Mouse (Mus musculus): ENCODE measurements around the gene Cyp39a1. TPM values are rescaled to one million over a fixed set of nuclear protein-coding genes. Genes with fewer than 3 reads are reported as not detected.

Cyp39a1 gene
- polyA plus RNA-seq, 1 experiment from 2014 or later: 23.3 TPM

DNA sequence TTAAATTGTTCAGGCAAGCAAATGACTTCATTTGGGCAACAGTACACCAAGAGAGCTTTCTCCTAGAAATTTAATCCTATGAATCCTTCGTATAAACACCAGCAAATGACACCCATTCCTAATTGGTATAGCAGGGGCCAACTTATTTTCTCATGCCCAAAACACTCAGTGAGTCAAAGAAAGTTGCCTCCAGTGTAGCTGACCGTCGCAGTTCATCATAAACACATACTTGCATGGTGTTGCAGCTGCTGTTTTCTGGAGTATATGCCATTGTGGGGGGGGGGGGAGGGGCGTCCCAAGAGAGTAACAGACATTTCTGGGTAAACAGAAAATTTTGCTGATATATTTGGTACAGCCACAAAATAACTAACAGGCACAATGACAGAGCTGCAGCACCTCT, 67.0 kb downstream of the Cyp39a1 start:
- H3K9me3 ChIP-seq: no peaks in the 10 kb centered on the region
- H3K36me3 ChIP-seq: no peaks in the 10 kb centered on the region; the same call in 1 of the 2 replicates
- no peak overlapping the region for H3K27ac ChIP-seq
- no peak overlapping the region for H3K9ac ChIP-seq
- no peak overlapping the region for H3K4me2 ChIP-seq (replicated peaks)
- no peak for ATAC-seq (ENCODE audit: low FRiP score, low read depth)
- no peaks in the 10 kb centered on the region for H3K27me3 ChIP-seq (replicated peaks)
- H3K4me3 ChIP-seq: no peak overlapping the region
- 87% methylated on average over 4 of the region's 4 CpGs for WGBS
- H3K4me1 ChIP-seq: no peaks in the 10 kb centered on the region

DNA sequence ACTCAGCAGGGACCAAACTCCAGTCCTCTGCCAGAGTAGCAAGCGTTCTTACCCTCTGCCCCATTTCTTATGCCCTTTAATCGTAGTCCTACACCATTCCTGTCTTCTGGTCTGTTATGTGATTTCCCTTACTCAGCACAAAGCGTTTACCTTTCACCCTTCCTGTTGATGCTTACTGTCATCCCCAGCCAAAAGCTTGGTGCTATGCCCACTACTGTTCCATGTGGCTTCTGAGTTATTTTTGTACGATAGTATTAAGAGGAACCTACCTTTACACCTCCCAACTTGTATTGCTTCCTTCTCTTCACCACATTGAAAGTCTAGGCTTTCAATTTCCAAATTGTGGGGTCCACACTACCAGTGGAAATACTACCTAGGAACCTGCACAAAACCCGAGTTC, 76.7 kb downstream of the Cyp39a1 start:
- H3K4me1 ChIP-seq: no peaks in the 10 kb centered on the region
- H3K9me3 ChIP-seq: peaks cover 7% of the 10 kb centered on the region; the same call in 1 of the 2 replicates

GRCm38 (mm10) chr17:43744425-43744824, 77.2 kb downstream of the Cyp39a1 start:
- H3K9ac ChIP-seq: no peak overlapping the region
- 70% methylated on average over 4 of the region's 4 CpGs for WGBS
- H3K4me1 ChIP-seq: no peaks in the 10 kb centered on the region
- ATAC-seq (ENCODE audit: low FRiP score, low read depth): no peak
- no peak overlapping the region for H3K27ac ChIP-seq
- H3K4me3 ChIP-seq: no peak overlapping the region
- H3K36me3 ChIP-seq: no peaks in the 10 kb centered on the region
- H3K9me3 ChIP-seq: peaks cover 7% of the 10 kb centered on the region; the same call in 1 of the 2 replicates
- no peaks in the 10 kb centered on the region for H3K27me3 ChIP-seq (replicated peaks)
- H3K4me2 ChIP-seq (replicated peaks): no peak overlapping the region

More for the DNA sequence above, 76.7 kb downstream of the Cyp39a1 start:
- H3K4me2 ChIP-seq (replicated peaks): no peak overlapping the region
- H3K9ac ChIP-seq: no peak overlapping the region
- H3K4me3 ChIP-seq: no peak overlapping the region
- no peaks in the 10 kb centered on the region for H3K27me3 ChIP-seq (replicated peaks)
- no peak overlapping the region for H3K27ac ChIP-seq
- H3K36me3 ChIP-seq: no peaks in the 10 kb centered on the region
- 87% methylated on average over 5 of the region's 5 CpGs for WGBS
- no peak for ATAC-seq (ENCODE audit: low FRiP score, low read depth)

- Histone ChIP-seq H3K36me3 (no peaks in the 10 kb centered on the region), H3K27me3 (replicated peaks) (no peaks in the 10 kb centered on the region), H3K4me1 (no peaks in the 10 kb centered on the region), H3K27ac (no peak overlapping the region), H3K4me2 (replicated peaks) (no peak overlapping the region), H3K9me3 (no peaks in the 10 kb centered on the region), H3K9ac (no peak overlapping the region), H3K4me3 (no peak overlapping the region)
- 96% methylated on average over 6 of the region's 6 CpGs for WGBS
- ATAC-seq (ENCODE audit: low FRiP score, low read depth): no peak
These were observed 83.9 kb downstream of the Cyp39a1 start for GRCm38 (mm10) chr17:43751146-43751545.

DNA sequence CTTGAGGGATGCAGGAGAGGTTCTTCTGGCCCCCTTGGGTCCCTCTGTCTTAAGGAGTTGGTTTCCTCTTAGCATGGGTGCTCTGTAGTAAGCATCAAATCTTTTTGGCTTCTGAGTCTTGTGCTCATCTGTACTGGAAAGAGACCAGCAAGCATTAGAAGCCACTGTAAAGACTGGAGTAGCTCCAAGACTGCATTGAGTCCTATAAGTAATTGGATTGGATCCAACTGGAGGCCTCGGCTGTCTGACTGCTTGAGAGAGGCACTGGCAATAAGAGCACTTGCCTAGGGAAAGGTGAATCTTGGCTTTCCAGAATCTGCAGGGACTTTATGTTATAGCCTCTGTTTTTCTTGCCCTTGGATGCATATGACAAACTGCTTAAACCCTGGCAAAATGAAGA, 85.6 kb downstream of the Cyp39a1 start:
- ATAC-seq (ENCODE audit: low FRiP score, low read depth): no peak
- WGBS: 82% methylated on average over 1 of the region's 1 CpGs
- H3K9ac ChIP-seq: no peak overlapping the region
- H3K4me1 ChIP-seq: no peaks in the 10 kb centered on the region
- H3K4me2 ChIP-seq (replicated peaks): no peak overlapping the region
- H3K36me3 ChIP-seq: no peaks in the 10 kb centered on the region
- no peaks in the 10 kb centered on the region for H3K9me3 ChIP-seq
- H3K4me3 ChIP-seq: no peak overlapping the region
- H3K27me3 ChIP-seq (replicated peaks): no peaks in the 10 kb centered on the region
- H3K27ac ChIP-seq: no peak overlapping the region

GRCm38 (mm10) chr17:43754687-43755086, 87.5 kb downstream of the Cyp39a1 start:
- Histone ChIP-seq H3K27me3 (replicated peaks) (no peaks in the 10 kb centered on the region), H3K27ac (no peak overlapping the region), H3K36me3 (no peaks in the 10 kb centered on the region), H3K4me2 (replicated peaks) (no peak overlapping the region), H3K9ac (no peak overlapping the region), H3K4me3 (no peak overlapping the region), H3K9me3 (no peaks in the 10 kb centered on the region), H3K4me1 (no peaks in the 10 kb centered on the region)
- WGBS: 69% methylated on average over 5 of the region's 5 CpGs
- no peak for ATAC-seq (ENCODE audit: low FRiP score, low read depth)

GRCm38 (mm10) chr17:43758607-43759259, 91.5 kb downstream of the Cyp39a1 start:
- Histone ChIP-seq H3K4me3 (no peak overlapping the region), H3K4me1 (no peaks in the 10 kb centered on the region), H3K9ac (no peak overlapping the region), H3K27me3 (replicated peaks) (no peaks in the 10 kb centered on the region), H3K9me3 (no peaks in the 10 kb centered on the region), H3K36me3 (no peaks in the 10 kb centered on the region), H3K4me2 (replicated peaks) (no peak overlapping the region), H3K27ac (no peak overlapping the region)
- 62% methylated on average over 15 of the region's 15 CpGs for WGBS
- ATAC-seq (ENCODE audit: low FRiP score, low read depth): no peak

- Histone ChIP-seq H3K4me3 (no peak overlapping the region), H3K9ac (no peak overlapping the region), H3K4me1 (no peaks in the 10 kb centered on the region), H3K27ac (no peak overlapping the region), H3K36me3 (no peaks in the 10 kb centered on the region), H3K27me3 (replicated peaks) (no peaks in the 10 kb centered on the region), H3K4me2 (replicated peaks) (no peak overlapping the region), H3K9me3 (no peaks in the 10 kb centered on the region)
- 85% methylated on average over 4 of the region's 4 CpGs for WGBS
- ATAC-seq (ENCODE audit: low FRiP score, low read depth): no peak
These were observed 117.3 kb downstream of the Cyp39a1 start for GRCm38 (mm10) chr17:43784531-43784930.

DNA sequence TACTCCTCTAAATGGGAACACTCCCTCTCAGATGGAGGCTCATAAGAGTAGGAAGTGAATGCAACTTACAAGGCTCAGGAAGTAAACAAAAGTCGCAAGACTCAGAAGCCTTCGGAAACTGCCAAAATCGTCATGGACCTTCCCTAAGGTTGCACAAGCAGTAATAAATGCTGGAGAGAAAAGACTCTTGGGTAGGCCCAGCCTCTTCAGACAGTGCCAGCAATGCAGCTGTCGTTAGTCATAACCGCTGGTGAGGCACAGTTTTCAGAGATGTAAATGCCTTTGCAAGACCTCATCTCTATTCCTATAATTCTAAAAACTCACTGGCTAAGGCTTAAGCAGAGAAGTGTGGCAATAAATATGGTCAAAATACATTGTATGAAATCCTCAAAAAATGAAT, 121.0 kb downstream of the Cyp39a1 start:
- H3K27me3 ChIP-seq (replicated peaks): no peaks in the 10 kb centered on the region
- no peaks in the 10 kb centered on the region for H3K9me3 ChIP-seq
- H3K4me2 ChIP-seq (replicated peaks): no peak overlapping the region
- 92% methylated on average over 5 of the region's 5 CpGs for WGBS
- H3K9ac ChIP-seq: no peak overlapping the region
- no peak overlapping the region for H3K27ac ChIP-seq
- no peaks in the 10 kb centered on the region for H3K36me3 ChIP-seq
- no peaks in the 10 kb centered on the region for H3K4me1 ChIP-seq
- H3K4me3 ChIP-seq: no peak overlapping the region
- ATAC-seq (ENCODE audit: low FRiP score, low read depth): no peak

DNA sequence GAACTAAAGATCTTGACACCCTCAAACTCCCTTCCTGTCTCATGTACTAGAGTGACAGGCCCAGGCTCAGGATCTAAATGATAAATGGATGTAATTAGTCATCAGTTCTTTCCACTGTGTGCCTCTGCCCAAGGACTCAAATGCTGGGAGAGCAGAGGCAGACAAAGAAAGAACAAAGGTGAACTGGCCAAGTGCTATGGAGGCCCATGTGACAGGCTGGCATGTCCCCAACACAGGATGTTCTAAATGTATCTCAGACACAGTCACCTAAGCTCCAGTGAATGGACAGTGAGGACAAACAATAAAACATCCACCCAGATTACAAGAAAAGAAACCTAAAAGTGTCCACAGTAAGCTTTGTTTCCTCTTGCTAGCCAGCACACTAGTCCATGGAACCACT, 122.2 kb downstream of the Cyp39a1 start:
- Histone ChIP-seq H3K27me3 (replicated peaks) (no peaks in the 10 kb centered on the region), H3K4me3 (no peak overlapping the region), H3K9ac (no peak overlapping the region), H3K4me1 (no peaks in the 10 kb centered on the region), H3K4me2 (replicated peaks) (no peak overlapping the region), H3K36me3 (no peaks in the 10 kb centered on the region), H3K9me3 (no peaks in the 10 kb centered on the region), H3K27ac (no peak overlapping the region)
- ATAC-seq (ENCODE audit: low FRiP score, low read depth): no peak

DNA sequence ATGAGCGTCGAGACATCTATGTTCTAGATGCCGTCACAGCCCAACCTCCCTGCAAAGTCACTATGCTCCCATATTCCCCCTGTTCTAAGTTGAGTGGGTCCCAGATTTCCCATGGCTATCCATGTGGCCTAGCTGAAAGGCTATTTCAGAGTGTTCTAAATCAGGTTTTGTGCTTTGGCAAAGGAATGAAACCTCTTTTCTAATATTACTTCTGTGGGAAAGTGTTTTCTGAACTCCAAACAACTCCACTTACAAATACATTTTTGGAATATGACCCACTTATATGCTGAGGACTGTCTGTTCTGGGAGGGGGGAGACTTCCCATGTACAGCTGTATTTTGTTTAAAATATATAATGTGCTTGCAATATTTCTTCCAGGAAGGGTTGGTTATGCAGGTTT, 124.5 kb downstream of the Cyp39a1 start:
- Histone ChIP-seq H3K9me3 (no peaks in the 10 kb centered on the region), H3K27ac (no peak overlapping the region), H3K4me3 (no peak overlapping the region), H3K4me2 (replicated peaks) (no peak overlapping the region), H3K9ac (no peak overlapping the region), H3K27me3 (replicated peaks) (no peaks in the 10 kb centered on the region), H3K4me1 (no peaks in the 10 kb centered on the region), H3K36me3 (no peaks in the 10 kb centered on the region)
- 91% methylated on average over 3 of the region's 3 CpGs for WGBS
- no peak for ATAC-seq (ENCODE audit: low FRiP score, low read depth)

DNA sequence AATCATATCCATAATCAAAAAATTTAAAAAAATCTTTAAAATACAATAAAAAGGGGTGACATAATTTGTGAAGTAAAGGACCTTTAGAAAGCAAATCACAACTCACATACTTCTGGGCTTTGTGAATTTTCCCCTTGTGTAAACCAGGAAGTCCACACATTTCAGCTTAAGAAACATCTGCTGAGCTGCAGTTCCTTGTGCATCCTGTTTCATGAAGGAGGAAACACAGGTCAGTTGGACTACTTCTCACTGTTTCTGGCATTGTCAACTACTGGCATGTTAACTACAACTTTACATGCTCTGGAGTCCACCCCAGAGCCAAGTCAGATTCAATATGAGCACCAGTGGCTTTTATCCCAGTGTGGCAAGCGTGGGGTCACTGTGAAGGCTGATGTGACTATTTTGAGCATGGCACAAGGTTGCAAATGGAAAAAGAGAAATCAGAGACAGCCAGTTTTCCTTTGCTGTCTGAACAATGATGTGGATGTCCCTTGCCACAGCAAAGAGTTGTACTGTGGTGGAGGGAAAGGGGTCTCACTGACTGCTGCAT, 127.6 kb downstream of the Cyp39a1 start:
- no peak overlapping the region for H3K4me2 ChIP-seq (replicated peaks)
- no peak overlapping the region for H3K27ac ChIP-seq

More for the DNA sequence above, 127.6 kb downstream of the Cyp39a1 start:
- ATAC-seq (ENCODE audit: low FRiP score, low read depth): no peak
- no peaks in the 10 kb centered on the region for H3K4me1 ChIP-seq
- no peak overlapping the region for H3K9ac ChIP-seq
- no peaks in the 10 kb centered on the region for H3K36me3 ChIP-seq
- H3K4me3 ChIP-seq: no peak overlapping the region
- WGBS: 82% methylated on average over 1 of the region's 1 CpGs
- no peaks in the 10 kb centered on the region for H3K9me3 ChIP-seq
- H3K27me3 ChIP-seq (replicated peaks): no peaks in the 10 kb centered on the region
